Mouse (Mus musculus) liver, postnatal 0 days (tissue): ENCODE results near the gene Ccl9.

Source experiments
- CTCF ChIP-seq: sonication (generic); IDR thresholded peaks from 2 replicates; pipeline ENCODE4 v1.5.1; 2016; ENCODE audit warnings: antibody characterized with exemption, low read depth
- EP300 ChIP-seq: IDR thresholded peaks from 2 replicates; pipeline ENCODE4 v1.6.1; 2016; ENCODE audit warnings: antibody characterized with exemption, low read depth, mild to moderate bottlenecking

DNA sequence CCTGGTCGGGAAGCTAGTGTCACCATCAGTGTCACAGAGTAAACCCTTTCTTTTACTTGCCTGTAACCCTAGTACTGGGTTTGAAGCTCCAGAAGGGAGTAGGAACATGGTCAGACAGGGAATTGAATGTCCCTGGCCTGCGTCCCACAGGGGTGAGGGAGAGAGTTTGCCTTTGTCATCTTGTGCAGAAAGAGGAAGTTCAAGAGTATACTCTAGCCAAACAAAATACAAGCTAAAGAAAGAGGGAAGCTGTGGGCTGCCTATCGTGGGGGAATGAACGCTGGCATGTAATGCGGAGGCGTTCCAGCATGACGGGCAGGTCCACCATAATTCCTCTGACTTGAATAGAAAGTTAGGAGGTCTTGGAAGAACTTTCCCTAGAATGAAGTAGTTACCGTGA, 6.2 kb downstream of the Ccl9 start:
- no peak for TF ChIP-seq CTCF
- no peak for TF ChIP-seq EP300
